Mouse (Mus musculus): ENCODE results near the gene Il34. TPM values are rescaled to one million over a fixed set of nuclear protein-coding genes. Genes with fewer than 3 reads are reported as not detected.

Il34 gene
- polyA plus RNA-seq, 1 experiment from 2014 or later = 0.18 TPM

DNA sequence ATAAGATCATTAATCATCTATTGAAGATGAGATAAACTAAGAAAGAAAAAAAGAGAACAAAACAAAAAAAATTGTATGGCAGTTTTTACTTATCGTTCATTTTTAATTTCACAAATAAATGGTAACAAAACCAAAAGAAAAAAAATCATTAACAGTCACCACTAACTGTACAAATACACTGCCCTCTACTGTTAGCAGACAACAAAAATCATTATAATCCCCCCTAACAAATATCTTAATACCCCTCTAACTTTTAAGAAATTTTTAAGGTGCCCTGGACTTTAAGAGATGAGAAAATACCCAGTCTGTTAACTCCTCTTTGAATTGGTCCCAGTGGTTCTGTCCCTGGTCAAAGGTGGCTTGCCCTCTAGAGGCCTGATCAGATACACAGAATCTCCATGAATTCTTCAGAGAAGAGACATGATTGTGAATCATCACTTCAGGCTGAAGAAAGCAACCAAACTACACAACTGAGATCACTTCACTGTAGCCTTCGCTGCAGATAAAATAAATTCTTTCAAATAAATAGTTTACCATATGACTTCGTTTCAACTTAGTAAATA is 36.4 kb upstream of the Il34 start:
- DNase-seq (ENCODE audit: low spot score) (no peak), ATAC-seq (replicated peaks; ENCODE audit: low FRiP score) (no peak)
- peaks cover 51% of the 10 kb centered on the region for H3K36me3 ChIP-seq (ENCODE audit: control insufficient read depth, insufficient read depth, low read length)
- H3K4me1 ChIP-seq (replicated peaks; ENCODE audit: control insufficient read depth, insufficient read depth, low read length) = peaks cover 8% of the 10 kb centered on the region
- H3K27me3 ChIP-seq (replicated peaks; ENCODE audit: control insufficient read depth, insufficient read depth, low read length) = no peaks in the 10 kb centered on the region
- no peak overlapping the region for H3K4me3 ChIP-seq (ENCODE audit: low read depth, low read length)
- no peak overlapping the region for H3K27ac ChIP-seq (ENCODE audit: low read depth, low read length)
- no peaks in the 10 kb centered on the region for H3K9me3 ChIP-seq (ENCODE audit: control insufficient read depth, low read length)
- H3K4me2 ChIP-seq = no peak overlapping the region
- no peak overlapping the region for H3K9ac ChIP-seq (ENCODE audit: low read depth, low read length)
- WGBS = 94% methylated on average over 3 of the region's 3 CpGs

GRCm38 (mm10) chr8:110831956-110832355 is 26.2 kb upstream of the Il34 start:
- Histone ChIP-seq H3K27me3 (replicated peaks; ENCODE audit: control insufficient read depth, insufficient read depth, low read length) (no peaks in the 10 kb centered on the region), H3K36me3 (ENCODE audit: control insufficient read depth, insufficient read depth, low read length) (peaks cover 73% of the 10 kb centered on the region), H3K4me1 (replicated peaks; ENCODE audit: control insufficient read depth, insufficient read depth, low read length) (no peaks in the 10 kb centered on the region), H3K27ac (ENCODE audit: low read depth, low read length) (no peak overlapping the region), H3K9ac (ENCODE audit: low read depth, low read length) (no peak overlapping the region), H3K4me2 (no peak overlapping the region), H3K4me3 (ENCODE audit: low read depth, low read length) (no peak overlapping the region), H3K9me3 (ENCODE audit: control insufficient read depth, low read length) (no peaks in the 10 kb centered on the region)
- 84% methylated on average over 3 of the region's 3 CpGs for WGBS
- ATAC-seq (replicated peaks; ENCODE audit: low FRiP score) (no peak), DNase-seq (ENCODE audit: low spot score) (no peak)

DNA sequence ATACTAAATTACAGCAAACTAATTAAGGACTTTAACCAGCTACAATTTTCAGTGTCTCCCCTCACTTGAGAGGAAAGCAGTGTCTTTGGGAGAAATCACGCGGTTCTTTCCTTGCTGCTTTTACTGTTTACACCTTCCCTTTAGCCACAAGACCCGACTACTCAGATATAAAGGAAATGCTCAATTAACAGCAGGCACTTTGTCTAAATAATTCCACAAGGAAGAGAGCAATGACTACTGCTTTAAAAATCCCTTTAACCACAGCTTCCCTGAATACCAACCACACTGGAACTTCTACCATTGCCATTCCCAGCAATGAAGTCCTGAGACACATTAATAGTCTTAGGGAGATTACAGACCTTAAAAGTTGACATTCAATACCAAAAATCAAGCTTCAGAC is 22.8 kb upstream of the Il34 start:
- WGBS = 78% methylated on average over 3 of the region's 3 CpGs
- H3K27me3 ChIP-seq (replicated peaks; ENCODE audit: control insufficient read depth, insufficient read depth, low read length) = no peaks in the 10 kb centered on the region
- no peaks in the 10 kb centered on the region for H3K4me1 ChIP-seq (replicated peaks; ENCODE audit: control insufficient read depth, insufficient read depth, low read length)
- peaks cover 74% of the 10 kb centered on the region for H3K36me3 ChIP-seq (ENCODE audit: control insufficient read depth, insufficient read depth, low read length)
- no peaks in the 10 kb centered on the region for H3K9me3 ChIP-seq (ENCODE audit: control insufficient read depth, low read length)
- DNase-seq (ENCODE audit: low spot score) = no peak
- no peak overlapping the region for H3K4me2 ChIP-seq
- no peak overlapping the region for H3K9ac ChIP-seq (ENCODE audit: low read depth, low read length)
- ATAC-seq (replicated peaks; ENCODE audit: low FRiP score) = no peak
- H3K4me3 ChIP-seq (ENCODE audit: low read depth, low read length) = no peak overlapping the region
- H3K27ac ChIP-seq (ENCODE audit: low read depth, low read length) = no peak overlapping the region

DNA sequence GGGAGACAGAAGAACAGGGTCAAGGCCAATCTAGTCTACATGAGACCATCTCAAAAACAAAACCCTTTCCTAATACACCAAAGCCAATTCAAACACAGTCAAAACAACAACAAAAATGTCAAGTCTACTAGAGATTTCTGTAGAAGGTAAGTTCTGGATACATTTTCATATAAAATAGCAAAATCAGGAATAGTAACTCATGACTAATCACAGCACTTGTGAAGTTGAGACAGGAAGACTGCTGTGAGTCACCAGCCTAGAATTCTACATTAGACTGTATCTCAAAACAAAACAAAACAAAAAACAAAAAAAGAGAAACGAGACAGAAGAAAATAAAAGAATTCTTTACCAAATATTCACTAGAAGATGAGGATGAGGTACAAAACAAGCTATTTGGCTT is 19.1 kb upstream of the Il34 start:
- no peak for ATAC-seq (replicated peaks; ENCODE audit: low FRiP score)

GRCm38 (mm10) chr8:110821960-110822359 is 16.2 kb upstream of the Il34 start:
- H3K9me3 ChIP-seq (ENCODE audit: control insufficient read depth, low read length) = no peaks in the 10 kb centered on the region
- DNase-seq (ENCODE audit: low spot score) (no peak), ATAC-seq (replicated peaks; ENCODE audit: low FRiP score) (no peak)
- no peak overlapping the region for H3K4me2 ChIP-seq
- no peak overlapping the region for H3K4me3 ChIP-seq (ENCODE audit: low read depth, low read length)
- H3K4me1 ChIP-seq (replicated peaks; ENCODE audit: control insufficient read depth, insufficient read depth, low read length) = no peaks in the 10 kb centered on the region
- no peaks in the 10 kb centered on the region for H3K27me3 ChIP-seq (replicated peaks; ENCODE audit: control insufficient read depth, insufficient read depth, low read length)
- H3K9ac ChIP-seq (ENCODE audit: low read depth, low read length) = no peak overlapping the region
- WGBS = 89% methylated on average over 3 of the region's 3 CpGs
- no peak overlapping the region for H3K27ac ChIP-seq (ENCODE audit: low read depth, low read length)
- H3K36me3 ChIP-seq (ENCODE audit: control insufficient read depth, insufficient read depth, low read length) = peaks cover 86% of the 10 kb centered on the region

More for the DNA sequence above, 19.1 kb upstream of the Il34 start:
- H3K9me3 ChIP-seq (ENCODE audit: control insufficient read depth, low read length) = no peaks in the 10 kb centered on the region
- no peak overlapping the region for H3K4me2 ChIP-seq
- WGBS = 83% methylated on average over 1 of the region's 1 CpGs
- DNase-seq (ENCODE audit: low spot score) = no peak
- no peak overlapping the region for H3K4me3 ChIP-seq (ENCODE audit: low read depth, low read length)
- no peaks in the 10 kb centered on the region for H3K4me1 ChIP-seq (replicated peaks; ENCODE audit: control insufficient read depth, insufficient read depth, low read length)
- H3K27me3 ChIP-seq (replicated peaks; ENCODE audit: control insufficient read depth, insufficient read depth, low read length) = no peaks in the 10 kb centered on the region
- peaks cover 82% of the 10 kb centered on the region for H3K36me3 ChIP-seq (ENCODE audit: control insufficient read depth, insufficient read depth, low read length)
- H3K9ac ChIP-seq (ENCODE audit: low read depth, low read length) = no peak overlapping the region
- H3K27ac ChIP-seq (ENCODE audit: low read depth, low read length) = no peak overlapping the region

DNA sequence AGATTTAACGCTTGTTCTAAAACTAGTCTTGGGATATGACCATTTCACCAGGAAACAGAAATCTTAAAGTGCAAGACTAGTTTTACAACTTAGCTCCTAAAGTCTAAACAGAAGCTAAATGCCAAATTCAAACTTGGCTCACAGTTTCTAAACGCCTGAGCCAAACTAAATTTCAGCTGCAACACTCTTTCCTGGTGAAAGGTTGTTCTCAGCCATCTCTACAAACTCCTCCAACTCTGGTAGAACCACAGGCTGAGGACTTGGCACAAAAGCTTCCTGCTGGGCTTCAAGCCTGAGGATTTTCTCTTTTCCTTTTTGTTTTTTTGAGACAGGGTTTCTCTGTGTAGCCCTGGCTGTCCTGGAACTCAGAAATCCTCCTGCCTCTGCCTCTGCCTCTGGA is 14.5 kb upstream of the Il34 start:
- H3K27ac ChIP-seq (ENCODE audit: low read depth, low read length) = no peak overlapping the region
- H3K9me3 ChIP-seq (ENCODE audit: control insufficient read depth, low read length) = no peaks in the 10 kb centered on the region
- no peak for ATAC-seq (replicated peaks; ENCODE audit: low FRiP score)
- no peaks in the 10 kb centered on the region for H3K4me1 ChIP-seq (replicated peaks; ENCODE audit: control insufficient read depth, insufficient read depth, low read length)
- H3K36me3 ChIP-seq (ENCODE audit: control insufficient read depth, insufficient read depth, low read length) = peaks cover 89% of the 10 kb centered on the region
- H3K4me2 ChIP-seq = no peak overlapping the region
- DNase-seq (ENCODE audit: low spot score) = no peak
- no peak overlapping the region for H3K9ac ChIP-seq (ENCODE audit: low read depth, low read length)
- H3K27me3 ChIP-seq (replicated peaks; ENCODE audit: control insufficient read depth, insufficient read depth, low read length) = no peaks in the 10 kb centered on the region
- no peak overlapping the region for H3K4me3 ChIP-seq (ENCODE audit: low read depth, low read length)
- 91% methylated on average over 2 of the region's 2 CpGs for WGBS

DNA sequence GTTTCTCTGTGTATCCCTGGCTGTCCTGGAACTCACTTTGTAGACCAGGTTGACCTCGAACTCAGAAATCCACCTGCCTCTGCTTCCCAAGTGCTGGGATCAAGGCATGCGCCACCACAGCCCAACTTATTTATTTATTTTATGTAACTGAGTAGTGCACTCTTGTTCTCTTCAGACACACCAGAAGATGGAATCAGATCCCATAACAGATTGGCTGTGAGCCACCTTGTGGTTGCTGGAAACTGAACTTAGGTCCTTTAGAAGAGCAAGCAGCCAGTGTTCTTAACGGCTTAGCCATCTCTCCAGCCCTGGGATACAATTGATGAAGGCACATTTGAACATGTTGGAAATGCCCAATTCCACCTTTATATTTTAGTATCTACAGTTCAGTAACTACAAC is 12.9 kb upstream of the Il34 start:
- Histone ChIP-seq H3K4me3 (ENCODE audit: low read depth, low read length) (no peak overlapping the region), H3K36me3 (ENCODE audit: control insufficient read depth, insufficient read depth, low read length) (peaks cover 95% of the 10 kb centered on the region), H3K9me3 (ENCODE audit: control insufficient read depth, low read length) (no peaks in the 10 kb centered on the region), H3K27me3 (replicated peaks; ENCODE audit: control insufficient read depth, insufficient read depth, low read length) (no peaks in the 10 kb centered on the region), H3K27ac (ENCODE audit: low read depth, low read length) (no peak overlapping the region), H3K4me1 (replicated peaks; ENCODE audit: control insufficient read depth, insufficient read depth, low read length) (no peaks in the 10 kb centered on the region), H3K9ac (ENCODE audit: low read depth, low read length) (no peak overlapping the region), H3K4me2 (no peak overlapping the region)
- WGBS = 92% methylated on average over 3 of the region's 3 CpGs
- ATAC-seq (replicated peaks; ENCODE audit: low FRiP score) = no peak
- no peak for DNase-seq (ENCODE audit: low spot score)

DNA sequence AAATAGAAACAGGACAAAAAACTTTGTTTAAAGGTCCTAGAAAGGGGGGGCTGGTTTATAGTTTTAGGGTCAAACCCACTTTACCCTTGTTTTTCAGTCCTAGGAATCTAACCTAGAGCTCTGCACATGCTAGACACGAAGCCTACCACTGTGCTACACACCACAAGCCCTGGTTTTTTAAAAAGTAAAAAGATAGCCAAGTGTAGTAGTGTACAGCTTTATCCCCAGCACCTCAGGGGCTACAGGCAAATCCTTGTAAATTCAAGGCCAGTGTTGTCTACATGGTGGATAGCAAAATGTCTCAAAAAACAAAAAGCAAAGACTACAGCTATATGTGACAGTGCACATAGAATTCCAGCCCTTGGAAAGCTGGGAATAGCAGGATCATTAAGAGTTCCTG is 11.3 kb upstream of the Il34 start:
- 91% methylated on average over 1 of the region's 1 CpGs for WGBS
- Histone ChIP-seq H3K36me3 (ENCODE audit: control insufficient read depth, insufficient read depth, low read length) (peaks cover 94% of the 10 kb centered on the region), H3K4me3 (ENCODE audit: low read depth, low read length) (no peak overlapping the region), H3K27ac (ENCODE audit: low read depth, low read length) (no peak overlapping the region), H3K9ac (ENCODE audit: low read depth, low read length) (no peak overlapping the region), H3K4me2 (no peak overlapping the region), H3K27me3 (replicated peaks; ENCODE audit: control insufficient read depth, insufficient read depth, low read length) (no peaks in the 10 kb centered on the region), H3K4me1 (replicated peaks; ENCODE audit: control insufficient read depth, insufficient read depth, low read length) (no peaks in the 10 kb centered on the region), H3K9me3 (ENCODE audit: control insufficient read depth, low read length) (no peaks in the 10 kb centered on the region)
- ATAC-seq (replicated peaks; ENCODE audit: low FRiP score) (no peak), DNase-seq (ENCODE audit: low spot score) (no peak)

- Histone ChIP-seq H3K4me3 (ENCODE audit: low read depth, low read length) (no peak overlapping the region), H3K4me2 (no peak overlapping the region), H3K9me3 (ENCODE audit: control insufficient read depth, low read length) (no peaks in the 10 kb centered on the region)
These were observed 9.6 kb upstream of the Il34 start for GRCm38 (mm10) chr8:110815308-110815707.

More at GRCm38 (mm10) chr8:110815308-110815707, 9.6 kb upstream of the Il34 start:
- Histone ChIP-seq H3K4me1 (replicated peaks; ENCODE audit: control insufficient read depth, insufficient read depth, low read length) (no peaks in the 10 kb centered on the region), H3K9ac (ENCODE audit: low read depth, low read length) (no peak overlapping the region), H3K27me3 (replicated peaks; ENCODE audit: control insufficient read depth, insufficient read depth, low read length) (no peaks in the 10 kb centered on the region), H3K27ac (ENCODE audit: low read depth, low read length) (no peak overlapping the region), H3K36me3 (ENCODE audit: control insufficient read depth, insufficient read depth, low read length) (peaks cover 94% of the 10 kb centered on the region)
- 86% methylated on average over 3 of the region's 3 CpGs for WGBS
- ATAC-seq (replicated peaks; ENCODE audit: low FRiP score) = no peak
- no peak for DNase-seq (ENCODE audit: low spot score)

Measured in liver, embryonic 11.5 days (tissue).